Mouse (Mus musculus): Measurements from ENCODE around the gene Cdcp1.

DNA sequence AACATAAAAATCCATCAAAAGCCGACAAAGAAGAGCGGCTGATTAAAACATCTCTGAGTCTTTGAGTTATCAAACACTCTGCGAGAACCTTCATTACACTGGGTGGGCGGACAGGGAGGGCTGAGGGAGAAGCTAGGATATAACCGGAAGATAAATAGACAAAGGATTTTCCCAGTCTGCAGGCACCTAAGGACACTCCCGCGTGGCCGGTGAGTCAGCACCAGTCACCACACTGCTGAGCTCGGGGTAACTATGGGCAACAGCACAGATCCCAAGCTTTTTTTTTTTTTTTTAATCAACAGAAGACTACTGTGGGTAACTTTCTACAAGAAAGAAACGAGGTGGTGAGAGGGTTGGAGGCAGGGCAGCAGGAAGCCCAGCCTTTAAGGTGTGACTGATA lies 28.1 kb upstream of the Cdcp1 start:
- TF ChIP-seq CTCF (IDR thresholded peaks at IDR 0.05; ENCODE audit: low read depth, low read length) = no peak
- TF ChIP-seq TAL1 (conservative IDR thresholded peaks at IDR 0.05; ENCODE audit: low read depth, low read length) = no peak

Measured in G1E (cell line).